8 mouse cellular contexts compared by ENCODE assay signal in the genomic region with DNA sequence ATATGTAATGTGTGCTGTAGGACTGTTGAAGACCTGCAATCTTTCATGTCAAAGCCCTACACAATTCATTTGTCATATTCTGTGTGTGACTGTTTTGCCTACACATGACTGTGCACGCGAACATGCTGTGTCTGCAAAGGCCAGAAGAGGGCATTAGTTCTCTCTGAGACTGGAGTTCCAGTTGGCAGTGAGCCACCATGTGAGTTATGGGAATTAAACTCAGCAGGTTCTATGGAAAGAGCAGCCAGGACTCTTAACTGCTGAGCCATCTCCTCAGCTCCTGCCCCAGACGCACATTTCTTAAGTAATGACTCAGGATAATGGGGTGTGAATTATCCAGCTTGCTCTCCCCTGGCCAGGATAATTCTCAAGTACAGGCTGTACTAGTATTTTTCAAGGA.
A peak's percentile ranks its signal among the peaks of the same experiment; 100 is the strongest.
DNase-seq lines count a peak whose midpoint lies in the region; ATAC-seq lines count a peak whose summit lies in the region.

No protein-coding gene starts in this region.

- DNase-seq in gastrocnemius, postnatal 4 days (ENCODE audit: low spot score in 2 of 2): peak; percentile 21 to 42
- no peak for DNase-seq in gastrocnemius, adult 18-20 months (ENCODE audit: low spot score)
- DNase-seq in 3134 (ENCODE audit: extremely low read depth, insufficient read length, low spot score): peak; percentile 10
- peak; percentile 10 for DNase-seq in adrenal gland, adult 2 months
- DNase-seq in embryo, embryonic 10.5 days (ENCODE audit: low spot score): peak; percentile 42
- peak; percentile 70 to 76 for DNase-seq in kidney, postnatal 4 days
- no peak for DNase-seq in T-cell, adult 2 months (ENCODE audit: low spot score)

- ATAC-seq in megakaryocyte, adult 5-6 weeks (ENCODE audit: poor library complexity, severe bottlenecking): peak; percentile 55; the same call in 1 of the 2 replicates

Comparison
In these comparisons a context has a peak if more than half of its experiments do, and no peak if none do; other contexts are left out.
1. DNase-seq: peak in gastrocnemius, postnatal 4 days (2 of 2), 3134 (single experiment), adrenal gland, adult 2 months (single experiment), embryo, embryonic 10.5 days (single experiment) and kidney, postnatal 4 days (2 of 2); none in gastrocnemius, adult 18-20 months (single experiment) and T-cell, adult 2 months (single experiment).